Mouse (Mus musculus): ENCODE measurements at regions not wholly inside any gene's neighbourhood (a gene's known extent, or its start where the extent isn't known, plus 50 kb on each side); places are given as distances from the start of the nearest gene placed in this dataset.

DNA sequence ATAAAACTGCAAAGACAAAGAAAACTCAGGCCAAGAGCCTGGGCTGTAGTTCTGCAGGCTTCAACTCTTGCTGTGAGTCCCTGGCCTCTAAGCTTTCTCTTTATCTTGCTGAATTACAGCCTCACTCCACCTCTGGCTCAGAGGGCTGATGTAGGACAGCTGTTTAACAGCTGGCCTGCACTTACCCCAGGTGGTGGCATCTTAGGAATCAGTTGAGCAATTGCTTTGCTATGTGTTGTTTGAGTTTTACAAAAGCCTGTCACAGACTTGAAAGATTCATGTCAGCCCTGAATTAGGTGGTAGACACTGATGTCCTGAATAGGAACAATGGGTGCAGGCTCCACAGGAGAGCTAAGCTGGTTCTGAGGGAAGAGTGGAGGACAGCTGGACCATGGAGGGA, 53.6 kb upstream of the Lclat1 start:
- Histone ChIP-seq H3K4me3 (no peak overlapping the region), H3K4me2 (ENCODE audit: low read depth) (no peak overlapping the region), H3K79me2 (ENCODE audit: control insufficient read depth, insufficient read depth) (no peaks in the 10 kb centered on the region), H3K27me3 (ENCODE audit: control insufficient read depth, insufficient read depth, insufficient read length) (no peaks in the 10 kb centered on the region), H3ac (ENCODE audit: control insufficient read depth, insufficient read length) (no peak overlapping the region), H3K36me3 (ENCODE audit: control insufficient read depth, insufficient read depth) (no peaks in the 10 kb centered on the region)
- TF ChIP-seq MYOG (IDR thresholded peaks at IDR 0.05; ENCODE audit: control insufficient read depth in 1 of 3, insufficient read depth in 1 of 3, insufficient read length in 2 of 3, low read depth in 2 of 3) (no peak), CEBPB (IDR thresholded peaks at IDR 0.05; ENCODE audit: insufficient read depth, poor library complexity, severe bottlenecking) (no peak), MYOD1 (IDR thresholded peaks at IDR 0.05; ENCODE audit: control insufficient read depth in 1 of 3, insufficient read length in 2 of 3, low read depth in 2 of 3) (no peak), SRF (IDR thresholded peaks at IDR 0.05; ENCODE audit: control insufficient read depth, insufficient read length, low read depth) (no peak), E2F4 (IDR thresholded peaks at IDR 0.05; ENCODE audit: insufficient read depth) (no peak), MAX (IDR thresholded peaks at IDR 0.05; ENCODE audit: low read depth) (no peak), USF1 (IDR thresholded peaks at IDR 0.05; ENCODE audit: low read depth) (no peak), POLR2A (IDR thresholded peaks at IDR 0.05; ENCODE audit: insufficient read length, low read depth) (no peak), TCF12 (IDR thresholded peaks at IDR 0.05; ENCODE audit: insufficient read depth, poor library complexity, severe bottlenecking) (no peak), POLR2AphosphoS2 (IDR thresholded peaks at IDR 0.05; ENCODE audit: insufficient read length, low read depth) (no peak), REST (IDR thresholded peaks at IDR 0.05; ENCODE audit: insufficient read depth, insufficient read length) (no peak), TCF3 (IDR thresholded peaks at IDR 0.05; ENCODE audit: insufficient read length, low read depth) (no peak)

DNA sequence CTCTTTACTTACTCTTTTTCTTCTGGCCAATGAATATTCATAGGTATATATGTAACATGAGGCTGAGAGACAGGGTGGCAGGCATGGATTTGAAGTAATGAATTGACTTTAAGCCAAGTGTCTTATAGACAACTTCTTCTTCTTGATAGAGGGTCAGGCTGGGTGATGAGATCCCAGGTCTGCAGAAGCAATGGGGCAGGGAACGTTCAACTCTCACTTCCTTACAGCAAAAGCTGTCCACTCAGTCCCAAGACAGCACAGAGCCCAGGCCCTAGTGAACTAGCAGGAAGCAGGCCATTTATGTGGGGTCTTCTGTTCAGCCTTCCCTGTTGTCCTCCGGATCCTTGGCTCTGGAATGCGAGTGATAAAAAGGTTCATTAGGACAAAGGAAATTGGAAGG, 52.6 kb upstream of the Lclat1 start:
- Histone ChIP-seq H3K4me2 (ENCODE audit: low read depth) (no peak overlapping the region), H3K36me3 (ENCODE audit: control insufficient read depth, insufficient read depth) (no peaks in the 10 kb centered on the region), H3ac (ENCODE audit: control insufficient read depth, insufficient read length) (no peak overlapping the region), H3K4me3 (no peak overlapping the region), H3K79me2 (ENCODE audit: control insufficient read depth, insufficient read depth) (no peaks in the 10 kb centered on the region), H3K27me3 (ENCODE audit: control insufficient read depth, insufficient read depth, insufficient read length) (no peaks in the 10 kb centered on the region)
- TF ChIP-seq E2F4 (IDR thresholded peaks at IDR 0.05; ENCODE audit: insufficient read depth) (no peak), MYOG (IDR thresholded peaks at IDR 0.05; ENCODE audit: control insufficient read depth in 1 of 3, insufficient read depth in 1 of 3, insufficient read length in 2 of 3, low read depth in 2 of 3) (no peak), POLR2A (IDR thresholded peaks at IDR 0.05; ENCODE audit: insufficient read length, low read depth) (no peak), USF1 (IDR thresholded peaks at IDR 0.05; ENCODE audit: low read depth) (no peak), CEBPB (IDR thresholded peaks at IDR 0.05; ENCODE audit: insufficient read depth, poor library complexity, severe bottlenecking) (no peak), TCF3 (IDR thresholded peaks at IDR 0.05; ENCODE audit: insufficient read length, low read depth) (no peak), REST (IDR thresholded peaks at IDR 0.05; ENCODE audit: insufficient read depth, insufficient read length) (no peak)

DNA sequence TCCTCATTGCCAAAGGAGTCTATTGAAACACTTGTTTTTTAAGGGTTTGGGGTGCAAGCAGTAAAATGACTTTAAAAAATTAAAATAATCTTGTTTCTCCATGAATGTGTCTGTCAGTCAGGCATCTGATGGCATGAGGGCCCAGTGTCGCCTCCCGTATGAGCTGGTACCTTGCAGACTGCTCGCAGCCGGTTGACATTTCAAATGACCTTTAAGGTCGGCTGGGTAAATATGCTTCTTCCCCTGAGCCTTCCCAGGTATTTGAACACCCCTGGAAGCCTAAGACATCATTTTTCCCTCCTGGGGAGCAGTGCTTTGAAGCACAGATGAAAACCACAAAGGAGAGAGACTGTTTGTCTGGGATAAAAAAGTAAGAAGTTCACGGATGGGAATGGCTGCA, 52.2 kb upstream of the Lclat1 start:
- TF ChIP-seq USF1 (IDR thresholded peaks at IDR 0.05; ENCODE audit: low read depth) (no peak), TCF3 (IDR thresholded peaks at IDR 0.05; ENCODE audit: insufficient read length, low read depth) (no peak), MYOG (IDR thresholded peaks at IDR 0.05; ENCODE audit: control insufficient read depth in 1 of 3, insufficient read depth in 1 of 3, insufficient read length in 2 of 3, low read depth in 2 of 3) (no peak), SRF (IDR thresholded peaks at IDR 0.05; ENCODE audit: control insufficient read depth, insufficient read length, low read depth) (no peak), POLR2A (IDR thresholded peaks at IDR 0.05; ENCODE audit: insufficient read length, low read depth) (no peak), MYOD1 (IDR thresholded peaks at IDR 0.05; ENCODE audit: control insufficient read depth in 1 of 3, insufficient read length in 2 of 3, low read depth in 2 of 3) (no peak), POLR2AphosphoS2 (IDR thresholded peaks at IDR 0.05; ENCODE audit: insufficient read length, low read depth) (no peak), CEBPB (IDR thresholded peaks at IDR 0.05; ENCODE audit: insufficient read depth, poor library complexity, severe bottlenecking) (no peak), TCF12 (IDR thresholded peaks at IDR 0.05; ENCODE audit: insufficient read depth, poor library complexity, severe bottlenecking) (no peak), MAX (IDR thresholded peaks at IDR 0.05; ENCODE audit: low read depth) (no peak), E2F4 (IDR thresholded peaks at IDR 0.05; ENCODE audit: insufficient read depth) (no peak), REST (IDR thresholded peaks at IDR 0.05; ENCODE audit: insufficient read depth, insufficient read length) (no peak)
- Histone ChIP-seq H3K27me3 (ENCODE audit: control insufficient read depth, insufficient read depth, insufficient read length) (no peaks in the 10 kb centered on the region), H3ac (ENCODE audit: control insufficient read depth, insufficient read length) (no peak overlapping the region), H3K4me2 (ENCODE audit: low read depth) (no peak overlapping the region), H3K79me2 (ENCODE audit: control insufficient read depth, insufficient read depth) (no peaks in the 10 kb centered on the region), H3K4me3 (no peak overlapping the region), H3K36me3 (ENCODE audit: control insufficient read depth, insufficient read depth) (no peaks in the 10 kb centered on the region)

DNA sequence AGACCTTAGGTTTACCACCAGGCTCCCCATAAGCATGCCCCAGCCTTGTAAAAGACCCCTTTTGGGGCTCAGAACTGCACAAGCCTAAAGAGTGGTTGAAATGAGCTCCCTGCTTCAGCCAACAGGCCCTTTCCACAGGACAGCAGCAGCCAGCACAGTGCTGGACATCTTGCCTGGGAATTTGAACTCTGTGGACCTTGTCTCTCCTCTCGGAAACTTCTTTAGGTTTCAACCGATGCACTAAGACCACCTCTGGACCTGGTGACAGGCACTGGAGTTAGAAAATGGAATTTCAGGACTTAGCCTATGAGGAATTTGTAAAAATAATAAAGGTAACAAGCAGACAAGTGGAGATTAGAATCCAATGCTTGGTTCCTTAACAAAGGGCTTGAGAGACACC, 51.2 kb upstream of the Lclat1 start:
- Histone ChIP-seq H3ac (ENCODE audit: control insufficient read depth, insufficient read length) (no peak overlapping the region), H3K4me2 (ENCODE audit: low read depth) (no peak overlapping the region), H3K27me3 (ENCODE audit: control insufficient read depth, insufficient read depth, insufficient read length) (no peaks in the 10 kb centered on the region), H3K36me3 (ENCODE audit: control insufficient read depth, insufficient read depth) (no peaks in the 10 kb centered on the region), H3K4me3 (no peak overlapping the region), H3K79me2 (ENCODE audit: control insufficient read depth, insufficient read depth) (no peaks in the 10 kb centered on the region)
- TF ChIP-seq USF1 (IDR thresholded peaks at IDR 0.05; ENCODE audit: low read depth) (no peak), SRF (IDR thresholded peaks at IDR 0.05; ENCODE audit: control insufficient read depth, insufficient read length, low read depth) (no peak), MYOG (IDR thresholded peaks at IDR 0.05; ENCODE audit: control insufficient read depth in 1 of 3, insufficient read depth in 1 of 3, insufficient read length in 2 of 3, low read depth in 2 of 3) (no peak), POLR2AphosphoS2 (IDR thresholded peaks at IDR 0.05; ENCODE audit: insufficient read length, low read depth) (no peak), REST (IDR thresholded peaks at IDR 0.05; ENCODE audit: insufficient read depth, insufficient read length) (no peak), MYOD1 (IDR thresholded peaks at IDR 0.05; ENCODE audit: control insufficient read depth in 1 of 3, insufficient read length in 2 of 3, low read depth in 2 of 3) (no peak), CEBPB (IDR thresholded peaks at IDR 0.05; ENCODE audit: insufficient read depth, poor library complexity, severe bottlenecking) (no peak), E2F4 (IDR thresholded peaks at IDR 0.05; ENCODE audit: insufficient read depth) (no peak), TCF12 (IDR thresholded peaks at IDR 0.05; ENCODE audit: insufficient read depth, poor library complexity, severe bottlenecking) (no peak), MAX (IDR thresholded peaks at IDR 0.05; ENCODE audit: low read depth) (no peak), POLR2A (IDR thresholded peaks at IDR 0.05; ENCODE audit: insufficient read length, low read depth) (no peak), TCF3 (IDR thresholded peaks at IDR 0.05; ENCODE audit: insufficient read length, low read depth) (no peak)

Measured in myocyte (in vitro differentiated cells).